Mouse (Mus musculus) embryonic facial prominence, embryonic 12.5 days (tissue): ENCODE measurements around the gene Ern1. TPM values are rescaled to one million over a fixed set of nuclear protein-coding genes. Genes with fewer than 3 reads are reported as not detected.

Experiments used
- ATAC-seq: fragments of 200-750 bp; cut with Nextera tagmentation; 2 replicates; pipeline ENCODE4 v1.8.0; 2017; ENCODE audit not compliant: insufficient number of reproducible peaks, insufficient read depth, low FRiP score, low TSS enrichment
- H3K27ac ChIP-seq: fragments of 300-500 bp; sonication (generic); 2 replicates; pipeline ENCODE4 v1.5.1; 2016; ENCODE audit warnings: mild to moderate bottlenecking
- H3K27me3 ChIP-seq: fragments of 300-500 bp; sonication (generic); 2 replicates; pipeline ENCODE4 v1.6.1; 2016; ENCODE audit warnings: mild to moderate bottlenecking, moderate library complexity
- H3K36me3 ChIP-seq: fragments of 300-500 bp; sonication (generic); 2 replicates; pipeline ENCODE4 v1.6.1; 2016; ENCODE audit warnings: mild to moderate bottlenecking
- H3K4me1 ChIP-seq: fragments of 300-500 bp; sonication (generic); 2 replicates; pipeline ENCODE4 v1.6.1; 2016
- H3K4me2 ChIP-seq: fragments of 300-500 bp; sonication (generic); replicated peaks from 2 replicates; pipeline ENCODE4 v1.6.1; 2016; ENCODE audit warnings: mild to moderate bottlenecking, moderate library complexity
- H3K4me3 ChIP-seq: fragments of 300-500 bp; sonication (generic); 2 replicates; pipeline ENCODE4 v1.5.1; 2016; ENCODE audit warnings: mild to moderate bottlenecking
- H3K9ac ChIP-seq: fragments of 300-500 bp; sonication (generic); 2 replicates; pipeline ENCODE4 v1.6.1; 2016; ENCODE audit warnings: mild to moderate bottlenecking, moderate library complexity
- H3K9me3 ChIP-seq: fragments of 300-500 bp; sonication (generic); 2 replicates; pipeline ENCODE4 v1.6.1; 2016; ENCODE audit warnings: mild to moderate bottlenecking, moderate library complexity
- WGBS: fragments of 180-500 bp; shearing (Covaris S2); methylation state at CpG from one replicate; pipeline ENCODE4 v1.1.7; 2016; 5-methylcytosine and 5-hydroxymethylcytosine counted together
- polyA plus RNA-seq: library from polyadenylated mRNA; unstranded; fragments of >200 nt; fragmentation: Nextera tagmentation; extraction: Ambion mirVana; gene quantifications from 2 replicates; pipeline ENCODE4 v1.2.1, GENCODE M21; 2016

Ern1 gene
- polyA plus RNA-seq, 1 experiment from 2014 or later, result 8.1 TPM

GRCm38 (mm10) chr11:106519519-106519918 lies 31.9 kb upstream of the Ern1 start:
- H3K27ac ChIP-seq, result no peak overlapping the region
- ATAC-seq, result no peak
- H3K9me3 ChIP-seq, result no peaks in the 10 kb centered on the region
- H3K4me3 ChIP-seq, result no peak overlapping the region
- H3K9ac ChIP-seq, result no peak overlapping the region
- WGBS, result 17% methylated on average over 4 of the region's 4 CpGs
- no peak overlapping the region for H3K4me2 ChIP-seq
- no peaks in the 10 kb centered on the region for H3K36me3 ChIP-seq
- peaks cover 44% of the 10 kb centered on the region for H3K4me1 ChIP-seq
- H3K27me3 ChIP-seq, result no peaks in the 10 kb centered on the region

GRCm38 (mm10) chr11:106518391-106518790 lies 30.7 kb upstream of the Ern1 start:
- no peak overlapping the region for H3K4me2 ChIP-seq
- H3K4me1 ChIP-seq, result peaks cover 50% of the 10 kb centered on the region

GRCm38 (mm10) chr11:106515079-106515745 lies 27.6 kb upstream of the Ern1 start:
- ATAC-seq, result no peak; the same call in 1 of the 2 replicates
- Histone ChIP-seq H3K4me1 (peaks cover 41% of the 10 kb centered on the region), H3K4me2 (no peak overlapping the region), H3K27me3 (no peaks in the 10 kb centered on the region), H3K27ac (no peak overlapping the region), H3K4me3 (no peak overlapping the region), H3K9ac (no peak overlapping the region), H3K36me3 (peaks cover 7% of the 10 kb centered on the region; the same call in 1 of the 2 replicates), H3K9me3 (no peaks in the 10 kb centered on the region)
- 67% methylated on average over 16 of the region's 16 CpGs for WGBS

More at GRCm38 (mm10) chr11:106518391-106518790, 30.7 kb upstream of the Ern1 start:
- Histone ChIP-seq H3K9me3 (no peaks in the 10 kb centered on the region), H3K4me3 (no peak overlapping the region), H3K27ac (peak overlapping the region; percentile 38; the same call in 1 of the 2 replicates), H3K9ac (no peak overlapping the region), H3K36me3 (no peaks in the 10 kb centered on the region), H3K27me3 (no peaks in the 10 kb centered on the region)
- 29% methylated on average over 4 of the region's 4 CpGs for WGBS
- ATAC-seq, result no peak

- Histone ChIP-seq H3K27me3 (no peaks in the 10 kb centered on the region), H3K9ac (0 out of 2 replicates have a peak overlapping the region, but pooled peaks have one; percentile 34), H3K4me2 (no peak overlapping the region), H3K36me3 (peaks cover 7% of the 10 kb centered on the region; the same call in 1 of the 2 replicates), H3K9me3 (no peaks in the 10 kb centered on the region), H3K4me3 (no peak overlapping the region), H3K27ac (no peak overlapping the region), H3K4me1 (peaks cover 37% of the 10 kb centered on the region)
- WGBS, result 46% methylated on average over 5 of the region's 5 CpGs
- ATAC-seq, result no peak
Measured at GRCm38 (mm10) chr11:106514446-106514845, 26.8 kb upstream of the Ern1 start.

- ATAC-seq, result no peak
- 31% methylated on average over 2 of the region's 2 CpGs for WGBS
- Histone ChIP-seq H3K27ac (no peak overlapping the region), H3K4me3 (no peak overlapping the region), H3K9me3 (no peaks in the 10 kb centered on the region), H3K9ac (0 out of 2 replicates have a peak overlapping the region, but pooled peaks have one; percentile 33), H3K4me1 (peaks cover 26% of the 10 kb centered on the region), H3K36me3 (peaks cover 20% of the 10 kb centered on the region), H3K4me2 (no peak overlapping the region), H3K27me3 (no peaks in the 10 kb centered on the region)
Measured at GRCm38 (mm10) chr11:106513166-106513565, 25.5 kb upstream of the Ern1 start.

GRCm38 (mm10) chr11:106512006-106512390 lies 24.3 kb upstream of the Ern1 start:
- 91% methylated on average over 7 of the region's 7 CpGs for WGBS
- ATAC-seq, result no peak
- Histone ChIP-seq H3K27ac (no peak overlapping the region), H3K9me3 (no peaks in the 10 kb centered on the region), H3K9ac (no peak overlapping the region), H3K4me1 (peaks cover 18% of the 10 kb centered on the region; the same call in 1 of the 2 replicates), H3K36me3 (peaks cover 20% of the 10 kb centered on the region), H3K4me3 (no peak overlapping the region), H3K4me2 (no peak overlapping the region), H3K27me3 (no peaks in the 10 kb centered on the region)

- Histone ChIP-seq H3K4me3 (no peak overlapping the region), H3K4me2 (no peak overlapping the region), H3K4me1 (peaks cover 18% of the 10 kb centered on the region; the same call in 1 of the 2 replicates), H3K9ac (no peak overlapping the region), H3K27ac (no peak overlapping the region), H3K9me3 (no peaks in the 10 kb centered on the region), H3K27me3 (no peaks in the 10 kb centered on the region), H3K36me3 (peaks cover 25% of the 10 kb centered on the region)
- ATAC-seq, result no peak
- 86% methylated on average over 14 of the region's 14 CpGs for WGBS
Measured at GRCm38 (mm10) chr11:106511236-106512005, 23.8 kb upstream of the Ern1 start.

- Histone ChIP-seq H3K27me3 (no peaks in the 10 kb centered on the region), H3K36me3 (peaks cover 26% of the 10 kb centered on the region), H3K4me2 (no peak overlapping the region), H3K9ac (no peak overlapping the region), H3K4me3 (no peak overlapping the region), H3K9me3 (no peaks in the 10 kb centered on the region), H3K27ac (no peak overlapping the region), H3K4me1 (no peaks in the 10 kb centered on the region)
- no peak for ATAC-seq
- WGBS, result 91% methylated on average over 7 of the region's 7 CpGs
Measured at GRCm38 (mm10) chr11:106507638-106508037, 20.0 kb upstream of the Ern1 start.

- no peak for ATAC-seq
- no peaks in the 10 kb centered on the region for H3K27me3 ChIP-seq
- H3K4me3 ChIP-seq, result no peak overlapping the region
- peaks cover 21% of the 10 kb centered on the region for H3K36me3 ChIP-seq
- WGBS, result 84% methylated on average over 6 of the region's 6 CpGs
- H3K4me2 ChIP-seq, result no peak overlapping the region
- H3K9ac ChIP-seq, result no peak overlapping the region
- no peak overlapping the region for H3K27ac ChIP-seq
- H3K9me3 ChIP-seq, result no peaks in the 10 kb centered on the region
- 0 out of 2 replicates have a peak, but pooled peaks cover 7% of the 10 kb centered on the region for H3K4me1 ChIP-seq
Measured at GRCm38 (mm10) chr11:106506211-106506610, 18.6 kb upstream of the Ern1 start.

GRCm38 (mm10) chr11:106504129-106504528 lies 16.5 kb upstream of the Ern1 start:
- Histone ChIP-seq H3K4me1 (0 out of 2 replicates have a peak, but pooled peaks cover 7% of the 10 kb centered on the region), H3K27me3 (no peaks in the 10 kb centered on the region), H3K9ac (no peak overlapping the region), H3K4me3 (no peak overlapping the region), H3K9me3 (no peaks in the 10 kb centered on the region), H3K4me2 (no peak overlapping the region), H3K27ac (no peak overlapping the region), H3K36me3 (peaks cover 18% of the 10 kb centered on the region)
- no peak for ATAC-seq

- Histone ChIP-seq H3K9ac (no peak overlapping the region), H3K27ac (no peak overlapping the region), H3K36me3 (peaks cover 10% of the 10 kb centered on the region; the same call in 1 of the 2 replicates), H3K4me3 (no peak overlapping the region), H3K4me2 (no peak overlapping the region), H3K27me3 (no peaks in the 10 kb centered on the region), H3K9me3 (no peaks in the 10 kb centered on the region), H3K4me1 (0 out of 2 replicates have a peak, but pooled peaks cover 7% of the 10 kb centered on the region)
- ATAC-seq, result no peak
- 82% methylated on average over 4 of the region's 4 CpGs for WGBS
Measured at GRCm38 (mm10) chr11:106503425-106503717, 15.7 kb upstream of the Ern1 start.
